Mouse (Mus musculus) brain, embryonic 14.5 days (tissue): ENCODE data around the gene Kdm5a.

Experiments used
- CTCF ChIP-seq: fragments of 200-500 bp; IDR thresholded peaks from 2 replicates; pipeline ENCODE4 v1.5.1; 2012; ENCODE audit warnings: inconsistent platforms, mild to moderate bottlenecking, moderate library complexity, borderline replicate concordance; ENCODE audit not compliant: insufficient read depth, insufficient read length; ENCODE audit errors: extremely low read depth
- POLR2A ChIP-seq: fragments of 200-500 bp; IDR thresholded peaks from 2 replicates; pipeline ENCODE4 v1.6.1; 2012; ENCODE audit warnings: mild to moderate bottlenecking, inconsistent platforms, borderline replicate concordance; ENCODE audit not compliant: poor library complexity, insufficient read depth, insufficient read length, severe bottlenecking; ENCODE audit errors: extremely low read depth

DNA sequence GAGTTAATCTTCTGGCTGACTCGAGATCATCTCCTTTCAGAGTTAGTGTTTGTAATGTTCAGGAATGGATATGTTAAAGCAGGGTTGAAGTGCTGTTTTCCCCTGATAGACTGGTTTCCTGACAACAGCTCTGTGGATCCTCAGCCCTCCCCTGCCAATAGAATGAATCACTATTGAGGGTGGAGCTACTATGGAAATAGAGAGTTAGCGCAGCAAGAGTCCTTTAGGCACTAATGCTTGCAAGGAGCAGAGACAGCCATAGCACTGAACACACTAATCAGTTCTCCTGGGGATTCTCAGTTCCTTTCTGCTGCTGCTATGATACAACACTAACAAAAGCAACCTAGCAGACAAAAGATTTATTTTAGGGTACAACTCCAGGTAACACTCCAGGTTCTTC, 43.6 kb upstream of the Kdm5a start:
- TF ChIP-seq CTCF (no peak), POLR2A (no peak)
